Mouse (Mus musculus): Measurements from ENCODE around the gene 4930452B06Rik. TPM values are rescaled to one million over a fixed set of nuclear protein-coding genes. Genes with fewer than 3 reads are reported as not detected.
"Not testable (repeated sequence)": the region's sequence is repeated elsewhere in the genome, so short reads cannot be mapped to it uniquely, and the experiment has no call there.

4930452B06Rik gene
- total and polyA plus RNA-seq, 3 experiments, result not detected

- Histone ChIP-seq H3K27me3 (ENCODE audit: control insufficient read depth in 1 of 2, insufficient read depth in 2 of 2, low read length in 2 of 2) (no peaks in the 10 kb centered on the region), H3K4me3 (ENCODE audit: control insufficient read depth in 1 of 2, insufficient read depth in 1 of 2, low read depth in 2 of 2, low read length in 2 of 2) (no peak overlapping the region), H3K36me3 (ENCODE audit: control insufficient read depth in 1 of 2, insufficient read depth in 2 of 2, low read length in 2 of 2) (no peaks in the 10 kb centered on the region), H3K4me1 (ENCODE audit: control insufficient read depth in 1 of 2, insufficient read depth in 2 of 2, low read length in 2 of 2) (no peaks in the 10 kb centered on the region), H3K9ac (ENCODE audit: control insufficient read depth, low read depth, low read length, poor library complexity, severe bottlenecking) (no peak overlapping the region), H3K27ac (ENCODE audit: control insufficient read depth, low read depth, low read length) (no peak overlapping the region), H3K79me2 (ENCODE audit: control insufficient read depth, insufficient read depth, low read length, poor library complexity) (no peaks in the 10 kb centered on the region), H3K9me3 (replicated peaks; ENCODE audit: insufficient read depth, low read length) (no peaks in the 10 kb centered on the region)
- no peak for DNase-seq (ENCODE audit: low read depth, low spot score)
- TF ChIP-seq KAT2A (conservative IDR thresholded peaks at IDR 0.05; ENCODE audit: low read depth, low read length), result no peak
- no peak for TF ChIP-seq JUND (IDR thresholded peaks at IDR 0.05; ENCODE audit: low read depth, low read length)
- no peak for TF ChIP-seq GATA1 (IDR thresholded peaks at IDR 0.05; ENCODE audit: low read depth, low read length)
- no peak for TF ChIP-seq ELF1 (IDR thresholded peaks at IDR 0.05; ENCODE audit: low read depth, low read length)
- TF ChIP-seq ZKSCAN1 (IDR thresholded peaks at IDR 0.05; ENCODE audit: low read depth, low read length), result no peak
- no peak for TF ChIP-seq MAFK (IDR thresholded peaks at IDR 0.05; ENCODE audit: borderline replicate concordance, low read depth, low read length)
- TF ChIP-seq ZC3H11A (IDR thresholded peaks at IDR 0.05; ENCODE audit: low read depth, low read length), result no peak
- TF ChIP-seq NELFE (IDR thresholded peaks at IDR 0.05; ENCODE audit: low read depth, low read length), result no peak
- TF ChIP-seq HCFC1 (IDR thresholded peaks at IDR 0.05; ENCODE audit: low read depth, low read length), result no peak
- TF ChIP-seq NRF1 (IDR thresholded peaks at IDR 0.05; ENCODE audit: insufficient read depth, low read depth, low read length, poor library complexity, severe bottlenecking), result no peak
- TF ChIP-seq CHD2 (IDR thresholded peaks at IDR 0.05; ENCODE audit: low read length), result no peak
- TF ChIP-seq SIN3A (IDR thresholded peaks at IDR 0.05; ENCODE audit: low read length), result no peak
- no peak for TF ChIP-seq USF2 (IDR thresholded peaks at IDR 0.05; ENCODE audit: borderline replicate concordance in 1 of 2, insufficient read depth in 1 of 2, low read depth in 1 of 2, low read length in 2 of 2)
- TF ChIP-seq BHLHE40 (IDR thresholded peaks at IDR 0.05; ENCODE audit: borderline replicate concordance, low read depth, low read length), result no peak
Measured at GRCm38 (mm10) chr14:8585031-8585430, 81.0 kb downstream of the 4930452B06Rik start.

GRCm38 (mm10) chr14:8551006-8551405 is 115.0 kb downstream of the 4930452B06Rik start:
- H3K9me3 ChIP-seq (replicated peaks; ENCODE audit: insufficient read depth, low read length); H3K4me1 ChIP-seq (ENCODE audit: control insufficient read depth in 1 of 2, insufficient read depth in 2 of 2, low read length in 2 of 2); H3K27me3 ChIP-seq (ENCODE audit: control insufficient read depth in 1 of 2, insufficient read depth in 2 of 2, low read length in 2 of 2); H3K9ac ChIP-seq (ENCODE audit: control insufficient read depth, low read depth, low read length, poor library complexity, severe bottlenecking); H3K27ac ChIP-seq (ENCODE audit: control insufficient read depth, low read depth, low read length); DNase-seq (ENCODE audit: low read depth, low spot score); H3K36me3 ChIP-seq (ENCODE audit: control insufficient read depth in 1 of 2, insufficient read depth in 2 of 2, low read length in 2 of 2); H3K4me3 ChIP-seq (ENCODE audit: control insufficient read depth in 1 of 2, insufficient read depth in 1 of 2, low read depth in 2 of 2, low read length in 2 of 2); H3K79me2 ChIP-seq (ENCODE audit: control insufficient read depth, insufficient read depth, low read length, poor library complexity): not testable (repeated sequence)

- no peaks in the 10 kb centered on the region for H3K9me3 ChIP-seq (replicated peaks; ENCODE audit: insufficient read depth, low read length)
- H3K4me3 ChIP-seq (ENCODE audit: control insufficient read depth in 1 of 2, insufficient read depth in 1 of 2, low read depth in 2 of 2, low read length in 2 of 2), result no peak overlapping the region
- H3K27me3 ChIP-seq (ENCODE audit: control insufficient read depth in 1 of 2, insufficient read depth in 2 of 2, low read length in 2 of 2), result no peaks in the 10 kb centered on the region
- H3K36me3 ChIP-seq (ENCODE audit: control insufficient read depth in 1 of 2, insufficient read depth in 2 of 2, low read length in 2 of 2), result no peaks in the 10 kb centered on the region
- no peak overlapping the region for H3K9ac ChIP-seq (ENCODE audit: control insufficient read depth, low read depth, low read length, poor library complexity, severe bottlenecking)
- H3K27ac ChIP-seq (ENCODE audit: control insufficient read depth, low read depth, low read length), result no peak overlapping the region; the same call in 1 of the 2 replicates
- no peaks in the 10 kb centered on the region for H3K4me1 ChIP-seq (ENCODE audit: control insufficient read depth in 1 of 2, insufficient read depth in 2 of 2, low read length in 2 of 2)
- H3K79me2 ChIP-seq (ENCODE audit: control insufficient read depth, insufficient read depth, low read length, poor library complexity), result no peaks in the 10 kb centered on the region
- DNase-seq (ENCODE audit: low read depth, low spot score), result peak; percentile 6
- no peak for TF ChIP-seq ELF1 (IDR thresholded peaks at IDR 0.05; ENCODE audit: low read depth, low read length)
- TF ChIP-seq TBP (IDR thresholded peaks at IDR 0.05; ENCODE audit: low read depth, low read length), result no peak
- no peak for TF ChIP-seq CHD1 (IDR thresholded peaks at IDR 0.05; ENCODE audit: low read depth, low read length)
- TF ChIP-seq ZMIZ1 (IDR thresholded peaks at IDR 0.05; ENCODE audit: low read depth, low read length), result no peak
- no peak for TF ChIP-seq RAD21 (IDR thresholded peaks at IDR 0.05; ENCODE audit: low read depth, low read length)
- no peak for TF ChIP-seq ZKSCAN1 (IDR thresholded peaks at IDR 0.05; ENCODE audit: low read depth, low read length)
- TF ChIP-seq POLR2AphosphoS5 (IDR thresholded peaks at IDR 0.05; ENCODE audit: borderline replicate concordance, low read depth, low read length), result no peak
- TF ChIP-seq GABPA (IDR thresholded peaks at IDR 0.05; ENCODE audit: low read depth, low read length), result no peak
- no peak for TF ChIP-seq SMC3 (IDR thresholded peaks at IDR 0.05; ENCODE audit: low read depth, low read length)
- TF ChIP-seq GATA1 (IDR thresholded peaks at IDR 0.05; ENCODE audit: low read depth, low read length), result no peak
- TF ChIP-seq POLR2AphosphoS2 (IDR thresholded peaks at IDR 0.05; ENCODE audit: low read length), result no peak
- TF ChIP-seq EP300 (IDR thresholded peaks at IDR 0.05; ENCODE audit: low read depth in 1 of 2, low read length in 2 of 2), result peak in 1 of 2 experiments; percentile 62; a peak in 2 of 4 replicates
- no peak for TF ChIP-seq BHLHE40 (IDR thresholded peaks at IDR 0.05; ENCODE audit: borderline replicate concordance, low read depth, low read length)
- peak; percentile 47; the same call in 1 of the 2 replicates for TF ChIP-seq MYB (IDR thresholded peaks at IDR 0.05; ENCODE audit: low read depth, low read length)
- no peak for TF ChIP-seq USF2 (IDR thresholded peaks at IDR 0.05; ENCODE audit: borderline replicate concordance in 1 of 2, insufficient read depth in 1 of 2, low read depth in 1 of 2, low read length in 2 of 2)
Measured at GRCm38 (mm10) chr14:8549108-8549507, 116.9 kb downstream of the 4930452B06Rik start.
